Mouse (Mus musculus) brown adipose tissue, adult 24 weeks (tissue): ENCODE results near the gene 4933416C03Rik. TPM values are rescaled to one million over a fixed set of nuclear protein-coding genes. Genes with fewer than 3 reads are reported as not detected.

Experiments used
- H3K27ac ChIP-seq: fragments of 200-500 bp; replicated peaks from 2 replicates; pipeline ENCODE4 v1.5.1; 2012; ENCODE audit warnings: low read depth, mild to moderate bottlenecking, low read length
- H3K4me1 ChIP-seq: fragments of 200-500 bp; 2 replicates; pipeline ENCODE4 v1.6.1; 2012; ENCODE audit warnings: low read length, mixed read lengths; ENCODE audit not compliant: control insufficient read depth, insufficient read depth, insufficient read length
- H3K4me3 ChIP-seq: fragments of 200-500 bp; 2 replicates; pipeline ENCODE4 v1.5.1; 2012; ENCODE audit warnings: low read depth, mild to moderate bottlenecking, low read length, moderate library complexity; ENCODE audit not compliant: insufficient read depth
- polyA plus RNA-seq: library from polyadenylated mRNA; stranded (reverse); fragments of >200 nt; gene quantifications from 2 replicates; pipeline ENCODE4 v1.2.4, GENCODE M21; 2012; ENCODE audit not compliant: missing spikeins, insufficient read depth, insufficient read length

4933416C03Rik gene
- not detected in 2 replicates for polyA plus RNA-seq

- Histone ChIP-seq H3K4me1 (no peaks in the 10 kb centered on the region), H3K4me3 (no peak within 1 kb of the TSS), H3K27ac (no peak within 1 kb of the TSS)
Observed at GRCm38 (mm10) chr10:116113867-116114474, at the start of gene 4933416C03Rik. Gene 4933416C03Rik (minus strand): TSS chr10:116113917.

GRCm38 (mm10) chr10:116162338-116162737, 48.6 kb upstream of the 4933416C03Rik start:
- no peak overlapping the region for H3K27ac ChIP-seq
- no peak overlapping the region for H3K4me3 ChIP-seq
- H3K4me1 ChIP-seq, result no peaks in the 10 kb centered on the region

GRCm38 (mm10) chr10:116156699-116157098, 43.0 kb upstream of the 4933416C03Rik start:
- Histone ChIP-seq H3K27ac (no peak overlapping the region), H3K4me1 (no peaks in the 10 kb centered on the region), H3K4me3 (no peak overlapping the region)

GRCm38 (mm10) chr10:116154707-116155106, 41.0 kb upstream of the 4933416C03Rik start:
- Histone ChIP-seq H3K4me1 (no peaks in the 10 kb centered on the region), H3K27ac (no peak overlapping the region), H3K4me3 (no peak overlapping the region)

- Histone ChIP-seq H3K4me3 (no peak overlapping the region), H3K4me1 (no peaks in the 10 kb centered on the region), H3K27ac (no peak overlapping the region)
Observed at GRCm38 (mm10) chr10:116146091-116146490, 32.4 kb upstream of the 4933416C03Rik start.

GRCm38 (mm10) chr10:116143684-116144083, 30.0 kb upstream of the 4933416C03Rik start:
- Histone ChIP-seq H3K4me1 (no peaks in the 10 kb centered on the region), H3K4me3 (no peak overlapping the region), H3K27ac (no peak overlapping the region)

- no peaks in the 10 kb centered on the region for H3K4me1 ChIP-seq
- no peak overlapping the region for H3K4me3 ChIP-seq
- no peak overlapping the region for H3K27ac ChIP-seq
Observed at GRCm38 (mm10) chr10:116140226-116140625, 26.5 kb upstream of the 4933416C03Rik start.

GRCm38 (mm10) chr10:116135187-116135586, 21.5 kb upstream of the 4933416C03Rik start:
- Histone ChIP-seq H3K4me3 (no peak overlapping the region), H3K27ac (no peak overlapping the region), H3K4me1 (no peaks in the 10 kb centered on the region)

- H3K4me1 ChIP-seq, result no peaks in the 10 kb centered on the region
- H3K27ac ChIP-seq, result no peak overlapping the region
- no peak overlapping the region for H3K4me3 ChIP-seq
Observed at GRCm38 (mm10) chr10:116132233-116132632, 18.5 kb upstream of the 4933416C03Rik start.

- H3K4me1 ChIP-seq, result no peaks in the 10 kb centered on the region
- H3K4me3 ChIP-seq, result no peak overlapping the region
- no peak overlapping the region for H3K27ac ChIP-seq
Observed at GRCm38 (mm10) chr10:116131223-116131622, 17.5 kb upstream of the 4933416C03Rik start.

GRCm38 (mm10) chr10:116130401-116130800, 16.7 kb upstream of the 4933416C03Rik start:
- H3K27ac ChIP-seq, result no peak overlapping the region
- H3K4me1 ChIP-seq, result no peaks in the 10 kb centered on the region
- H3K4me3 ChIP-seq, result no peak overlapping the region

GRCm38 (mm10) chr10:116125364-116125763, 11.6 kb upstream of the 4933416C03Rik start:
- H3K4me3 ChIP-seq, result no peak overlapping the region
- no peak overlapping the region for H3K27ac ChIP-seq
- no peaks in the 10 kb centered on the region for H3K4me1 ChIP-seq

- Histone ChIP-seq H3K27ac (no peak overlapping the region), H3K4me3 (no peak overlapping the region)
Observed at GRCm38 (mm10) chr10:116123808-116124207, 10.1 kb upstream of the 4933416C03Rik start.

GRCm38 (mm10) chr10:116121463-116121862, 7.7 kb upstream of the 4933416C03Rik start:
- no peak overlapping the region for H3K4me3 ChIP-seq
- H3K4me1 ChIP-seq, result no peaks in the 10 kb centered on the region
- no peak overlapping the region for H3K27ac ChIP-seq

More at GRCm38 (mm10) chr10:116123808-116124207, 10.1 kb upstream of the 4933416C03Rik start:
- H3K4me1 ChIP-seq, result no peaks in the 10 kb centered on the region

GRCm38 (mm10) chr10:116117060-116117459, 3.3 kb upstream of the 4933416C03Rik start:
- Histone ChIP-seq H3K27ac (no peak overlapping the region), H3K4me3 (no peak overlapping the region), H3K4me1 (no peaks in the 10 kb centered on the region)

GRCm38 (mm10) chr10:116115881-116116677, 2.4 kb upstream of the 4933416C03Rik start:
- Histone ChIP-seq H3K4me1 (no peaks in the 10 kb centered on the region), H3K4me3 (no peak overlapping the region), H3K27ac (no peak overlapping the region)
